Comparison of ENCODE assay signal across 7 mouse cellular contexts in genomic region chr1:178187810-178188209, GRCm38 (mm10). TPM values are rescaled to one million over a fixed set of nuclear protein-coding genes. Genes with fewer than 3 reads are reported as not detected.
A peak's percentile ranks its signal among the peaks of the same experiment; 100 is the strongest.
DNase-seq lines count a peak whose midpoint lies in the region; ATAC-seq and TF ChIP-seq lines count a peak whose summit lies in the region.
"Not testable (repeated sequence)": the region's sequence is repeated elsewhere in the genome, so short reads cannot be mapped to it uniquely, and the experiment has no call there.

No protein-coding gene starts in this region.

- peak overlapping the region; percentile 60 for H3K4me2 ChIP-seq in heart, embryonic 13.5 days
- H3K4me2 ChIP-seq in liver, embryonic 13.5 days, result peak overlapping the region; percentile 86
- peak overlapping the region; percentile 47 for H3K4me2 ChIP-seq in midbrain, embryonic 12.5 days (replicated peaks)

- peaks cover 12% of the 10 kb centered on the region for H3K4me1 ChIP-seq in bone marrow macrophage, adult 2 months (ENCODE audit: control insufficient read depth, insufficient read depth, low read length)
- not testable (repeated sequence) for H3K4me1 ChIP-seq in embryonic fibroblast, embryonic 13.5 days (ENCODE audit: control insufficient read depth, insufficient read depth, low read length); kidney, adult 2 months (ENCODE audit: control insufficient read depth, insufficient read depth, low read length); midbrain, embryonic 12.5 days; small intestine, adult 2 months (ENCODE audit: control insufficient read depth, insufficient read depth, insufficient read length, low read length)
- H3K4me1 ChIP-seq in heart, embryonic 13.5 days, result peaks cover 21% of the 10 kb centered on the region
- peaks cover 20% of the 10 kb centered on the region for H3K4me1 ChIP-seq in liver, embryonic 13.5 days (replicated peaks)

- WGBS in heart, embryonic 13.5 days, result under 1% methylated on average over 20 of the region's 38 CpGs
- under 1% methylated on average over 28 of the region's 38 CpGs for whole genome bisulfite sequencing in kidney, adult 2 months
- WGBS in liver, embryonic 13.5 days (ENCODE audit: insufficient replicate concordance), result under 1% methylated on average over 28 of the region's 38 CpGs
- under 1% methylated on average over 23 of the region's 38 CpGs for WGBS in midbrain, embryonic 12.5 days
- WGBS in small intestine, adult 2 months, result under 1% methylated on average over 28 of the region's 38 CpGs

- TF ChIP-seq CTCF in bone marrow macrophage, adult 2 months (IDR thresholded peaks at IDR 0.05; ENCODE audit: low read depth, low read length); small intestine, adult 2 months (IDR thresholded peaks at IDR 0.05; ENCODE audit: extremely low read depth, insufficient read length, insufficient replicate concordance, low read depth, low read length): not testable (repeated sequence)
- 0 out of 2 replicates have a peak, but pooled peaks have one; percentile 9 for TF ChIP-seq CTCF in embryonic fibroblast, embryonic 13.5 days (IDR thresholded peaks at IDR 0.05; ENCODE audit: borderline replicate concordance, insufficient read depth, low read length)
- TF ChIP-seq CTCF in kidney, adult 2 months (conservative IDR thresholded peaks at IDR 0.05; ENCODE audit: insufficient read depth, insufficient read length, low read depth, low read length), result 0 out of 2 replicates have a peak, but pooled peaks have one; percentile 11

- ATAC-seq in heart, embryonic 13.5 days (ENCODE audit: extremely low read depth, insufficient number of reproducible peaks, low FRiP score, low TSS enrichment), result peak; percentile 64
- ATAC-seq in liver, embryonic 13.5 days (ENCODE audit: low read depth), result peak; percentile 22
- ATAC-seq in midbrain, embryonic 12.5 days (ENCODE audit: low FRiP score, low read depth), result peak; percentile 75; the same call in 1 of the 2 replicates

- H3K27me3 ChIP-seq in heart, embryonic 13.5 days (replicated peaks); kidney, adult 2 months (replicated peaks; ENCODE audit: control insufficient read depth, insufficient read depth, low read length); liver, embryonic 13.5 days; midbrain, embryonic 12.5 days; small intestine, adult 2 months (ENCODE audit: control insufficient read depth, insufficient read depth, low read length): not testable (repeated sequence)

- H3K27ac ChIP-seq in bone marrow macrophage, adult 2 months (ENCODE audit: insufficient read depth, low read depth, low read length); small intestine, adult 2 months (ENCODE audit: insufficient read depth, low read depth, low read length): not testable (repeated sequence)
- H3K27ac ChIP-seq in embryonic fibroblast, embryonic 13.5 days (ENCODE audit: insufficient read depth, low read length), result 0 out of 2 replicates have a peak overlapping the region, but pooled peaks have one; percentile 34
- H3K27ac ChIP-seq in heart, embryonic 13.5 days (replicated peaks), result peak overlapping the region; percentile 88
- H3K27ac ChIP-seq in kidney, adult 2 months (ENCODE audit: insufficient read depth, low read depth, low read length), result peak overlapping the region; percentile 62
- peak overlapping the region; percentile 63; the same call in 1 of the 2 replicates for H3K27ac ChIP-seq in liver, embryonic 13.5 days
- peak overlapping the region; percentile 67 for H3K27ac ChIP-seq in midbrain, embryonic 12.5 days (replicated peaks)

- DNase-seq in kidney, adult 2 months; liver, embryonic 13.5 days: not testable (repeated sequence)

- H3K4me3 ChIP-seq in bone marrow macrophage, adult 2 months (ENCODE audit: insufficient read depth, low read length), result peak overlapping the region; percentile 82
- peak overlapping the region; percentile 60 for H3K4me3 ChIP-seq in embryonic fibroblast, embryonic 13.5 days (ENCODE audit: insufficient read depth, low read length)
- peak overlapping the region; percentile 74 for H3K4me3 ChIP-seq in heart, embryonic 13.5 days
- peak overlapping the region; percentile 80 for H3K4me3 ChIP-seq in kidney, adult 2 months (ENCODE audit: insufficient read depth, low read depth, low read length)
- peak overlapping the region; percentile 75 for H3K4me3 ChIP-seq in liver, embryonic 13.5 days (replicated peaks)
- H3K4me3 ChIP-seq in midbrain, embryonic 12.5 days, result peak overlapping the region; percentile 65
- peak overlapping the region; percentile 69 for H3K4me3 ChIP-seq in small intestine, adult 2 months (ENCODE audit: low read depth, low read length)

- H3K9ac ChIP-seq in heart, embryonic 13.5 days, result peak overlapping the region; percentile 86
- peak overlapping the region; percentile 82 for H3K9ac ChIP-seq in liver, embryonic 13.5 days
- peak overlapping the region; percentile 53; the same call in 1 of the 2 replicates for H3K9ac ChIP-seq in midbrain, embryonic 12.5 days (replicated peaks)

- H3K9me3 ChIP-seq in heart, embryonic 13.5 days; liver, embryonic 13.5 days (replicated peaks); midbrain, embryonic 12.5 days: not testable (repeated sequence)

- H3K36me3 ChIP-seq in heart, embryonic 13.5 days; kidney, adult 2 months (ENCODE audit: control insufficient read depth, insufficient read depth, low read length); liver, embryonic 13.5 days; midbrain, embryonic 12.5 days; small intestine, adult 2 months (ENCODE audit: control insufficient read depth, insufficient read depth, low read length): not testable (repeated sequence)

- TF ChIP-seq POLR2A in bone marrow macrophage, adult 2 months (IDR thresholded peaks at IDR 0.05; ENCODE audit: borderline replicate concordance, low read depth, low read length); embryonic fibroblast, embryonic 13.5 days (IDR thresholded peaks at IDR 0.05; ENCODE audit: low read depth, low read length); kidney, adult 2 months (IDR thresholded peaks at IDR 0.05; ENCODE audit: low read depth, low read length); small intestine, adult 2 months (IDR thresholded peaks at IDR 0.05; ENCODE audit: low read depth, low read length): not testable (repeated sequence)

RNA-seq across cellular contexts. Expression of gene Desi2, which starts 0.6 kb away (rescaled TPM):
- polyA plus RNA-seq in bone marrow macrophage, adult 2 months (2012; ENCODE audit: insufficient read depth, insufficient read length, missing spikeins), result 17.3 and 17.6 TPM in 2 replicates
- 47.1 and 54.9 TPM in 2 replicates for polyA plus RNA-seq in embryonic fibroblast, embryonic 13.5 days (2011; ENCODE audit: insufficient read length, low read depth, missing spikeins)
- 19.5 and 26.3 TPM in 2 replicates for polyA plus RNA-seq in heart, embryonic 13.5 days (2015; fragmentation: Nextera tagmentation; extraction: Ambion mirVana)
- 6.4 TPM in 2 replicates for polyA plus RNA-seq in kidney, adult 2 months (2012; rRNA removed)
- 11.3 and 12.3 TPM in 2 replicates for polyA plus RNA-seq in liver, embryonic 13.5 days (2015; fragmentation: Nextera tagmentation; extraction: Ambion mirVana)
- polyA plus RNA-seq in midbrain, embryonic 12.5 days (2016; fragmentation: Nextera tagmentation; extraction: Ambion mirVana), result 19.6 and 20.5 TPM in 2 replicates
- 3.1 and 4.8 TPM in 2 replicates for polyA plus RNA-seq in small intestine, adult 2 months (2012; rRNA removed)

Comparison
In these comparisons a context has a peak if more than half of its experiments do, and no peak if none do; other contexts are left out.
1. ATAC-seq: peak in every context shown above with its lines; median percentile 75 in midbrain, embryonic 12.5 days; 64 in heart, embryonic 13.5 days; 22 in liver, embryonic 13.5 days.